Mouse (Mus musculus) CH12.LX (cell line): ENCODE data around the gene Ceacam9. TPM values are rescaled to one million over a fixed set of nuclear protein-coding genes. Genes with fewer than 3 reads are reported as not detected.

Source experiments
- DNase-seq: peaks from one replicate; pipeline ENCODE4 v3.0.0-alpha.2; 2013; ENCODE audit errors: extremely low read depth
- H3K27ac ChIP-seq: 2 replicates; pipeline ENCODE4 v1.5.1; 2012; ENCODE audit warnings: low read depth, mild to moderate bottlenecking, control low read depth, moderate library complexity; ENCODE audit not compliant: insufficient read depth
- H3K27me3 ChIP-seq: replicated peaks from 2 replicates; pipeline ENCODE3; 2012; ENCODE audit warnings: inconsistent platforms
- H3K36me3 ChIP-seq, 2 experiments: replicated peaks in 1 of 2; 2 replicates each; pipeline versions ENCODE3 to v1.6.1; 2012; ENCODE audit warnings: inconsistent platforms in 1 of 2, low read length in 1 of 2, mild to moderate bottlenecking in 1 of 2, mixed read lengths in 1 of 2, moderate library complexity in 1 of 2; ENCODE audit not compliant: control insufficient read depth in 1 of 2, insufficient read depth in 1 of 2
- H3K4me1 ChIP-seq, 2 experiments: 2 replicates each; pipeline ENCODE4 v1.6.1; 2012; ENCODE audit warnings: inconsistent platforms in 1 of 2, moderate library complexity in 1 of 2; ENCODE audit not compliant: insufficient read depth in 2 of 2, control insufficient read depth in 1 of 2
- H3K4me2 ChIP-seq: 2 replicates; pipeline ENCODE4 v1.6.1; 2012; ENCODE audit warnings: low read depth, mild to moderate bottlenecking, control low read depth; ENCODE audit not compliant: poor library complexity, insufficient read depth, severe bottlenecking
- H3K4me3 ChIP-seq, 3 experiments: fragments of 150-350 bp in 1 of 3; sonication (generic) in 1 of 3; replicated peaks in 1 of 3; 2 replicates each; pipeline versions ENCODE3 to v1.5.1; 2011 to 2012; ENCODE audit warnings: low read depth in 2 of 3, low read length in 2 of 3, mild to moderate bottlenecking in 2 of 3, moderate library complexity in 2 of 3, control low read depth in 1 of 3, improper control_type of control experiment in 1 of 3, inconsistent platforms in 1 of 3, mixed read lengths in 1 of 3; ENCODE audit not compliant: poor library complexity in 1 of 3
- H3K79me2 ChIP-seq: replicated peaks from 2 replicates; pipeline ENCODE4 v1.6.1; 2012; ENCODE audit warnings: mild to moderate bottlenecking, moderate library complexity; ENCODE audit not compliant: control insufficient read depth, poor library complexity, insufficient read depth, severe bottlenecking; ENCODE audit errors: extremely low read depth
- H3K9ac ChIP-seq: 2 replicates; pipeline ENCODE4 v1.6.1; 2012; ENCODE audit warnings: low read depth, mild to moderate bottlenecking, control low read depth, moderate library complexity; ENCODE audit not compliant: insufficient read depth
- H3K9me3 ChIP-seq: replicated peaks from 2 replicates; pipeline ENCODE3; 2012; ENCODE audit warnings: low read length, inconsistent platforms, mixed read lengths
- BHLHE40 ChIP-seq: IDR thresholded peaks from 2 replicates; pipeline ENCODE4 v1.6.1; 2011; ENCODE audit warnings: mild to moderate bottlenecking, low read depth, low read length, improper control_type of control experiment
- CHD2 ChIP-seq: IDR thresholded peaks from 2 replicates; pipeline ENCODE4 v1.6.1; 2011; ENCODE audit warnings: low read length, improper control_type of control experiment
- CTCF ChIP-seq, 2 experiments: IDR thresholded peaks in 1 of 2; conservative IDR thresholded peaks in 1 of 2; 2 replicates each; pipeline ENCODE4 v1.5.1; 2011 to 2012; ENCODE audit warnings: low read depth in 2 of 2, low read length in 2 of 2, improper control_type of control experiment in 1 of 2, inconsistent platforms in 1 of 2, mild to moderate bottlenecking in 1 of 2, moderate library complexity in 1 of 2
- E2F4 ChIP-seq: IDR thresholded peaks from 2 replicates; pipeline ENCODE4 v1.6.1; 2011; ENCODE audit warnings: low read depth, low read length, improper control_type of control experiment; ENCODE audit not compliant: insufficient replicate concordance
- ELF1 ChIP-seq: IDR thresholded peaks from 2 replicates; pipeline ENCODE4 v1.6.1; 2014; ENCODE audit warnings: low read depth, mild to moderate bottlenecking, inconsistent platforms, low read length, improper control_type of control experiment
- ETS1 ChIP-seq: conservative IDR thresholded peaks from 2 replicates; pipeline ENCODE4 v1.6.1; 2012; ENCODE audit warnings: low read depth, mild to moderate bottlenecking, inconsistent platforms, low read length, improper control_type of control experiment, moderate library complexity
- GABPA ChIP-seq: IDR thresholded peaks from 2 replicates; pipeline ENCODE4 v1.6.1; 2012; ENCODE audit warnings: low read depth, low read length, improper control_type of control experiment, inconsistent platforms; ENCODE audit not compliant: insufficient replicate concordance
- HCFC1 ChIP-seq: IDR thresholded peaks from 2 replicates; pipeline ENCODE4 v1.6.1; 2012; ENCODE audit warnings: low read depth, mild to moderate bottlenecking, inconsistent platforms, low read length, improper control_type of control experiment
- IRF4 ChIP-seq: IDR thresholded peaks from 2 replicates; pipeline ENCODE4 v1.6.1; 2014; ENCODE audit warnings: low read depth, mild to moderate bottlenecking, inconsistent platforms, low read length, improper control_type of control experiment
- JUN ChIP-seq: IDR thresholded peaks from 2 replicates; pipeline ENCODE4 v1.6.1; 2011; ENCODE audit warnings: low read depth, mild to moderate bottlenecking, low read length, improper control_type of control experiment, moderate library complexity; ENCODE audit not compliant: insufficient read depth
- KAT2A ChIP-seq: IDR thresholded peaks from 2 replicates; pipeline ENCODE4 v1.6.1; 2012; ENCODE audit warnings: low read length, improper control_type of control experiment, inconsistent platforms; ENCODE audit not compliant: insufficient replicate concordance
- MAX ChIP-seq: IDR thresholded peaks from 2 replicates; pipeline ENCODE4 v1.6.1; 2011; ENCODE audit warnings: low read length, improper control_type of control experiment
- MEF2A ChIP-seq: IDR thresholded peaks from 2 replicates; pipeline ENCODE4 v1.6.1; 2014; ENCODE audit warnings: low read depth, mild to moderate bottlenecking, inconsistent platforms, low read length, improper control_type of control experiment, borderline replicate concordance
- MXI1 ChIP-seq: IDR thresholded peaks from 2 replicates; pipeline ENCODE4 v1.6.1; 2011; ENCODE audit warnings: mild to moderate bottlenecking, low read depth, low read length, improper control_type of control experiment
- MYC ChIP-seq: IDR thresholded peaks from 2 replicates; pipeline ENCODE4 v1.6.1; 2011; ENCODE audit warnings: low read depth, mild to moderate bottlenecking, improper control_type of control experiment, low read length
- NRF1 ChIP-seq: IDR thresholded peaks from 2 replicates; pipeline ENCODE4 v1.6.1; 2014; ENCODE audit warnings: low read depth, mild to moderate bottlenecking, inconsistent platforms, low read length, improper control_type of control experiment, moderate library complexity
- RAD21 ChIP-seq: IDR thresholded peaks from 2 replicates; pipeline ENCODE4 v1.6.1; 2011; ENCODE audit warnings: low read depth, mild to moderate bottlenecking, low read length, improper control_type of control experiment, moderate library complexity
- TCF12 ChIP-seq: IDR thresholded peaks from 2 replicates; pipeline ENCODE4 v1.6.1; 2014; ENCODE audit warnings: low read depth, mild to moderate bottlenecking, inconsistent platforms, low read length, improper control_type of control experiment
- UBTF ChIP-seq: IDR thresholded peaks from 2 replicates; pipeline ENCODE4 v1.6.1; 2012; ENCODE audit warnings: low read depth, mild to moderate bottlenecking, inconsistent platforms, low read length, improper control_type of control experiment, moderate library complexity
- USF2 ChIP-seq: conservative IDR thresholded peaks from 2 replicates; pipeline ENCODE4 v1.6.1; 2011; ENCODE audit warnings: low read depth, low read length, improper control_type of control experiment
- ZC3H11A ChIP-seq: IDR thresholded peaks from 2 replicates; pipeline ENCODE4 v1.6.1; 2012; ENCODE audit warnings: low read depth, mild to moderate bottlenecking, inconsistent platforms, low read length, improper control_type of control experiment
- ZKSCAN1 ChIP-seq: IDR thresholded peaks from 2 replicates; pipeline ENCODE4 v1.6.1; 2012; ENCODE audit warnings: low read depth, inconsistent platforms, low read length, improper control_type of control experiment, borderline replicate concordance
- dilution Hi-C: fragments of 300-500 bp; cut with MboI; formaldehyde crosslinking; loops from 2 replicates; pipeline ENCODE4 v1.14.3; 2020; ENCODE audit warnings: low sequenced_read_pairs; ENCODE audit not compliant: extremely low pct_unique_long_range_greater_than_20kb, extremely low pct_ligation_motif_present
- in situ Hi-C: fragments of 300-500 bp; cut with MboI; formaldehyde crosslinking; loops from 3 replicates; pipeline ENCODE4 v1.14.3; 2019; ENCODE audit warnings: low sequenced_read_pairs, low pct_ligation_motif_present, low pct_unique_long_range_greater_than_20kb, mixed read lengths
- polyA plus RNA-seq: library from polyadenylated mRNA; unstranded; fragments of >175 nt; gene quantifications from 2 replicates; pipeline ENCODE4 v1.2.1, GENCODE M21; 2012; ENCODE audit warnings: low read depth; ENCODE audit not compliant: insufficient read length
- total RNA-seq, 2 experiments: library from RNA; depleted of rRNA; stranded (reverse); fragments of 300-350 nt in 1 of 2; fragments of >200 nt in 1 of 2; gene quantifications; 2 replicates each; pipeline ENCODE4 v1.2.3; 2012 to 2014

The Ceacam9 gene
- total and polyA plus RNA-seq, 3 experiments: 0.21 TPM; not detected in 2

- in situ Hi-C loops (no loop called here), dilution Hi-C loops (no loop called here)
- TF ChIP-seq JUN (no peak), UBTF (no peak), ELF1 (no peak), ETS1 (no peak), CTCF (conservative IDR thresholded peaks at IDR 0.05 in 1 of 2, IDR thresholded peaks at IDR 0.05 in 1 of 2; ENCODE audit: low read depth in 2 of 2, low read length in 2 of 2) (no peak), KAT2A (no peak), USF2 (no peak), MAX (no peak), IRF4 (no peak), MYC (no peak), HCFC1 (no peak), ZKSCAN1 (no peak), BHLHE40 (no peak), CHD2 (no peak), E2F4 (no peak), RAD21 (no peak), TCF12 (no peak), GABPA (no peak), ZC3H11A (no peak)
- no peak overlapping the region for H3K4me3 ChIP-seq
- no peaks in the 10 kb centered on the region for H3K9me3 ChIP-seq
- H3K9ac ChIP-seq: no peak overlapping the region
- no peaks in the 10 kb centered on the region for H3K36me3 ChIP-seq
- no peak overlapping the region for H3K27ac ChIP-seq
- peaks cover 5 to 29% of the 10 kb centered on the region in 2 experiments for H3K4me1 ChIP-seq
- no peaks in the 10 kb centered on the region for H3K27me3 ChIP-seq
- H3K4me2 ChIP-seq: no peak overlapping the region
- no peak for DNase-seq
- no peaks in the 10 kb centered on the region for H3K79me2 ChIP-seq
Measured at GRCm38 (mm10) chr7:16731893-16732422, 10.2 kb downstream of the Ceacam9 start.

GRCm38 (mm10) chr7:16737606-16738072 is 15.9 kb downstream of the Ceacam9 start:
- Histone ChIP-seq H3K9ac (peak overlapping the region; percentile 34; the same call in 1 of the 2 replicates), H3K79me2 (peaks cover 12% of the 10 kb centered on the region; the same call in 1 of the 2 replicates), H3K4me3 (peak overlapping the region in 2 of 3 experiments; percentile 94 to 95), H3K4me2 (peak overlapping the region; percentile 59), H3K27ac (no peak overlapping the region), H3K27me3 (no peaks in the 10 kb centered on the region), H3K4me1 (peaks cover 5 to 21% of the 10 kb centered on the region in 2 experiments), H3K9me3 (no peaks in the 10 kb centered on the region), H3K36me3 (peaks cover 0 to 22% of the 10 kb centered on the region in 2 experiments)
- dilution Hi-C loops: no loop called here
- in situ Hi-C loops: no loop called here
- TF ChIP-seq NRF1 (no peak), ELF1 (no peak), MXI1 (no peak), MEF2A (no peak)
- DNase-seq: no peak
